Mouse (Mus musculus) embryonic fibroblast, embryonic 13.5 days (primary cell): ENCODE results near the gene Cyp1a2.

ENCODE experiments used
- CTCF ChIP-seq: IDR thresholded peaks from 2 replicates; pipeline ENCODE4 v1.5.1; 2011; ENCODE audit warnings: mild to moderate bottlenecking, control low read depth, low read length, moderate library complexity, borderline replicate concordance; ENCODE audit not compliant: insufficient read depth
- POLR2A ChIP-seq: IDR thresholded peaks from 2 replicates; pipeline ENCODE4 v1.6.1; 2011; ENCODE audit warnings: low read depth, mild to moderate bottlenecking, control low read depth, low read length, moderate library complexity

DNA sequence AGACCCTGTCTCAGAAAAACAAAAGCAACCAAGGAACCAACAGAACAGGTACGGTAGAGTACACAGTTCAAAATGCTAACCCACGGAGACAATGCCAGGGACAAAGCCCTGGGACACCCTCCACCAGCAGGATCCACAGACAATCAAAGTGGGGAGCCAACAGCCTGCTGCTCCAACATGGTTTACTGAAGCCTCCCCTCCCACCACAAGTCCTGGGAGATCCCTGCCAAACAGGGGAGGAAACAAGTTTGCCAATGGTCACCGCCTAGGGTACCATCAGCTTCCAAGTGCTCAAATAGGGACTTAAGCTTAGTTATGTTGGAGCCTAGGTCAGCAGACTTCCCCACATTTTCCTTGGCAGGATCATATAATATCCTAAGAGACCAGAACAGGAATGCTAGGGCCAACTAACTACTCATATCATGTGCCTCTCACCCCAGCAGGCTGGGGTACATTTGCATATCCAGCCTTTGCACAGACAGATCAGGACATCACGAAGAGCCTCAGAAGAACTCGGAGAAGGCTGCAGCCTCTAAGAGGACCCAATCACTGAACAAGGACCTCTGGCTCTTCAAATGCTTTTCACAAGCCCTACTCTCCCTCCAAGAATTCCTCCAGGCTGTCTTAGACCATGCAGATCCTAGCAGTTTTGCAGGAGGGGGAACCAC lies 43.7 kb downstream of the Cyp1a2 start:
- TF ChIP-seq CTCF (no peak), POLR2A (no peak)
